Mouse (Mus musculus) gastrocnemius, postnatal 10 days (tissue): ENCODE results near the gene Scrt2. TPM values are rescaled to one million over a fixed set of nuclear protein-coding genes. Genes with fewer than 3 reads are reported as not detected.
"Not testable (repeated sequence)": the region's sequence is repeated elsewhere in the genome, so short reads cannot be mapped to it uniquely, and the experiment has no call there.

Experiments used
- DNase-seq: peaks from one replicate; pipeline ENCODE4 v3.0.0; 2021; ENCODE audit warnings: mixed read lengths
- long read RNA-seq, 2 experiments: library from polyadenylated mRNA; stranded (forward); transcript quantifications; one replicate each; pipeline ENCODE4 v2.0.0; 2021
- total RNA-seq, 2 experiments: library from RNA; stranded (reverse); gene quantifications; 2 replicates each; pipeline ENCODE4 v1.2.3; 2021

Gene Scrt2
- total RNA-seq: not detected
- long read RNA-seq, experiment 1: 0 reads
- long read RNA-seq, experiment 2: 0 reads

- no peak for DNase-seq
Observed at GRCm38 (mm10) chr2:152080685-152081541, at the start of gene Scrt2. Scrt2 (plus strand) TSS chr2:152081529.

- no peak for DNase-seq
Observed at GRCm38 (mm10) chr2:152040101-152040500, 41.2 kb upstream of the Scrt2 start.

GRCm38 (mm10) chr2:152047116-152048002 is 34.0 kb upstream of the Scrt2 start:
- no peak for DNase-seq

- DNase-seq: no peak
Observed at GRCm38 (mm10) chr2:152048003-152048980, 33.0 kb upstream of the Scrt2 start.

GRCm38 (mm10) chr2:152048981-152049441 is 32.3 kb upstream of the Scrt2 start:
- no peak for DNase-seq

- no peak for DNase-seq
Observed at GRCm38 (mm10) chr2:152049611-152050270, 31.6 kb upstream of the Scrt2 start.

DNA sequence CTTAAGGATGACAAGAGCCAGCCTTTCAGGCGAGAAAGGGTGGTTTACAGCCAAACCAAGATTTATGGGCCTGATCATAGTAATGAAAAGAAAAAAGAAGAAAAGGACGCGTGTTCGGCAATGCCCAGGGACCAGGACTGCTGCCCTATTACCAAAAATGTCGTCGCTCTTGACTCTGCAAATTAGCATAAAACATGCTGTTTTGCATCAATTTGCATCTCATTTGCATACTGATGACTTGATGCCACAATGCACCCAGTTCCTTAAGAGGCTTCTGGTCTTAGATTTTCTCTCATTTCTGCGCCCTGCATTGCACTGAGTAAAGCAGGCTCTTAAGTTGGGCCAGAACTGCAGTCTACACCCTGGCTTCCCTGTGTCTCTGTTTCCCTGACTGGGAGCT is 31.0 kb upstream of the Scrt2 start:
- DNase-seq: no peak

GRCm38 (mm10) chr2:152051985-152052384 is 29.3 kb upstream of the Scrt2 start:
- no peak for DNase-seq

DNA sequence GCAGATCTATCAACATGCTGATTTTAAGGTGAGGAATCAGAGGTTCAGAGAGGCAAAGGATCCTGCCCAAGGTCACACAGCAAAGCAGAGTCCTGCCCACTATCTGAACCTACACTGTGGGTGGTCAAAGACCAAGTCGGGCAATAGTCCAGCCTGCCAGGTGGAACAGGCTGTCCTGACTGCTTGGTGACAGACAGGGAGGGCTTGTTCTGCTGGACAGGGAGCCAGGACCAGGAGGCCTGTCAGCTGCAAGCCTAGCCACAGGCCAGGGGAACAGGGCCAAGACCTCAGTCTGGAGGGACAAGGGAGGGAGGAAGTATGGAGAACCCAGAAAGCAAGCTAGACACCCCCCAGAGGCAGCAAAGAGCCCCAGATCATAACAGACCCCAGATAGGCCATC is 25.9 kb upstream of the Scrt2 start:
- peak; percentile 19 for DNase-seq

- peak; percentile 48 for DNase-seq
Observed at GRCm38 (mm10) chr2:152056368-152057251, 24.7 kb upstream of the Scrt2 start.

- no peak for DNase-seq
Observed at GRCm38 (mm10) chr2:152057252-152057563, 24.1 kb upstream of the Scrt2 start.

DNA sequence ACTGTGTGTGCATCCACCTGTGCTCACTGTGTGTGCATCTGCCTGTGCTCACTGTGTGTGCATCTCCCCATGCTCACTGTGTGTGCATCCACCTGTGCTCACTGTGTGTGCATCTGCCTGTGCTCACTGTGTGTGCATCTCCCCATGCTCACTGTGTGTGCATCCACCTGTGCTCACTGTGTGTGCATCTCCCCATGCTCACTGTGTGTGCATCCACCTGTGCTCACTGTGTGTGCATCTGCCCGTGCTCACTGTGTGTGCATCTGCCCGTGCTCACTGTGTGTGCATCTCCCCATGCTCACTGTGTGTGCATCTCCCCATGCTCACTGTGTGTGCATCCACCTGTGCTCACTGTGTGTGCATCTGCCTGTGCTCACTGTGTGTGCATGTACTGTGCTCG is 18.5 kb upstream of the Scrt2 start:
- DNase-seq: not testable (repeated sequence)

- DNase-seq: no peak
Observed at GRCm38 (mm10) chr2:152068660-152069433, 12.5 kb upstream of the Scrt2 start.

GRCm38 (mm10) chr2:152069434-152069786 is 11.9 kb upstream of the Scrt2 start:
- DNase-seq: no peak

GRCm38 (mm10) chr2:152069941-152070340 is 11.4 kb upstream of the Scrt2 start:
- DNase-seq: no peak

DNA sequence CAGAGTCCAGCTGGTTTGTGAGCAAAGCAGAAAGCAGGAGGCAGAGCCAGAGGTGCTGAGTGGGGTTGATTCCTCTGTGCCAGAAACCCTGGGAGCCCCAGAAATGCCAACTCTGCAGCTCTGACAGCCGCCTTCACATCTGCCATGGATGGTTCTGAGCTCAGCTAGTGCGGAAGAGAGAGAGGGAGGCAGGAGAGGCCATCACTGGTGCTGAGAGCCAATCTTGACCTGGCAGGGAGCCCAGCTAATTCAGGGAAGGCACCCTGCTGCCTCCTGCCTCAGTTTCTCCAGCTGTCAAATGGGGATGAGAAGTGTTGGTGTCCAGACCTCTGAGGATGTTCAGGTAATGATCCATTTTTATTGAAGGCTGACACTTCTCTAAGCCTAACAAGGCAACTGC is 6.8 kb upstream of the Scrt2 start:
- no peak for DNase-seq

GRCm38 (mm10) chr2:152075294-152075889 is 5.9 kb upstream of the Scrt2 start:
- no peak for DNase-seq

DNA sequence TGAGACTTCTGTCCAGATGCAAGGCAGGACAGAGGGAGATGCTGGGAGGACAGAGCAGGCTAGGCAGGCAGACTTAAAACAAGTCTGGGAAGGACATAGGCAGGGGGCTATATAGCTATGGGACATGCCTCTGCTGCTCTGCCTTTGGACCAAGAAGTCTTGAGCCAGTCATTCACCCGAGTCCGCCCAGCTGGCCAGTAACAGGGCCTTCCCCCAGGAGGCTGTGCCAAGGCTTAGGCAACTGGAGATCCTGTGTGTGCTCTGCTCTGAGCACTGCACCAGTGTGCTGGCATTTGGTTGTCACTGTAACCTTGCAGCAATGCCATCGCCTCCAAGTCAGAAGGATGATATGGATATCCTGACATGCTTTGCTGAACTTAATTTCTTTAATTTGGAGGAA is 4.0 kb upstream of the Scrt2 start:
- DNase-seq: no peak
